Mouse (Mus musculus) MEL (cell line): Measurements from ENCODE around the gene Odf3.
A peak's percentile ranks its signal among the peaks of the same experiment; 100 is the strongest.

Experiments used
- CTCF ChIP-seq, 3 experiments: IDR thresholded peaks in 2 of 3; conservative IDR thresholded peaks in 1 of 3; 2 replicates each; pipeline ENCODE4 v1.5.1; 2011 to 2012; ENCODE audit warnings: low read length in 3 of 3, low read depth in 2 of 3, mild to moderate bottlenecking in 2 of 3, improper control_type of control experiment in 1 of 3, inconsistent platforms in 1 of 3, mixed read lengths in 1 of 3, moderate library complexity in 1 of 3; ENCODE audit not compliant: control insufficient read depth in 1 of 3, insufficient read depth in 1 of 3, poor library complexity in 1 of 3, severe bottlenecking in 1 of 3
- EP300 ChIP-seq, 2 experiments: IDR thresholded peaks; 2 replicates each; pipeline ENCODE4 v1.6.1; 2011; ENCODE audit warnings: improper control_type of control experiment in 2 of 2, low read length in 2 of 2, low read depth in 1 of 2, mild to moderate bottlenecking in 1 of 2
- GATA1 ChIP-seq: IDR thresholded peaks from 2 replicates; pipeline ENCODE4 v1.6.1; 2011; ENCODE audit warnings: low read depth, low read length, improper control_type of control experiment
- KAT2A ChIP-seq: conservative IDR thresholded peaks from 2 replicates; pipeline ENCODE4 v1.6.1; 2012; ENCODE audit warnings: low read depth, low read length, improper control_type of control experiment, inconsistent platforms
- MAZ ChIP-seq: IDR thresholded peaks from 2 replicates; pipeline ENCODE4 v1.6.1; 2012; ENCODE audit warnings: low read depth, mild to moderate bottlenecking, inconsistent platforms, low read length, improper control_type of control experiment
- MEF2A ChIP-seq: IDR thresholded peaks from 2 replicates; pipeline ENCODE4 v1.6.1; 2014; ENCODE audit warnings: low read depth, mild to moderate bottlenecking, inconsistent platforms, low read length, improper control_type of control experiment; ENCODE audit not compliant: poor library complexity, insufficient replicate concordance, severe bottlenecking; ENCODE audit errors: extremely low read depth
- MXI1 ChIP-seq: IDR thresholded peaks from 2 replicates; pipeline ENCODE4 v1.6.1; 2011; ENCODE audit warnings: mild to moderate bottlenecking, low read depth, low read length, improper control_type of control experiment
- POLR2A ChIP-seq, 2 experiments: IDR thresholded peaks; 2 replicates each; pipeline ENCODE4 v1.6.1; 2011 to 2012; ENCODE audit warnings: low read length in 2 of 2, mild to moderate bottlenecking in 2 of 2, control low read depth in 1 of 2, improper control_type of control experiment in 1 of 2, low read depth in 1 of 2, moderate library complexity in 1 of 2; ENCODE audit not compliant: control insufficient read depth in 1 of 2, insufficient read depth in 1 of 2, poor library complexity in 1 of 2
- SIN3A ChIP-seq: IDR thresholded peaks from 2 replicates; pipeline ENCODE4 v1.6.1; 2012; ENCODE audit warnings: low read length, improper control_type of control experiment, inconsistent platforms
- TAL1 ChIP-seq: IDR thresholded peaks from 2 replicates; pipeline ENCODE4 v1.6.1; 2012; ENCODE audit warnings: mild to moderate bottlenecking, inconsistent platforms, low read length, moderate library complexity, mixed read lengths
- USF1 ChIP-seq: IDR thresholded peaks from 2 replicates; pipeline ENCODE4 v1.6.1; 2014; ENCODE audit warnings: low read depth, mild to moderate bottlenecking, inconsistent platforms, low read length, improper control_type of control experiment, moderate library complexity
- ZC3H11A ChIP-seq: IDR thresholded peaks from 2 replicates; pipeline ENCODE4 v1.6.1; 2012; ENCODE audit warnings: low read depth, mild to moderate bottlenecking, inconsistent platforms, low read length, improper control_type of control experiment
- ZKSCAN1 ChIP-seq: IDR thresholded peaks from 2 replicates; pipeline ENCODE4 v1.6.1; 2012; ENCODE audit warnings: low read depth, mild to moderate bottlenecking, inconsistent platforms, low read length, improper control_type of control experiment, moderate library complexity

DNA sequence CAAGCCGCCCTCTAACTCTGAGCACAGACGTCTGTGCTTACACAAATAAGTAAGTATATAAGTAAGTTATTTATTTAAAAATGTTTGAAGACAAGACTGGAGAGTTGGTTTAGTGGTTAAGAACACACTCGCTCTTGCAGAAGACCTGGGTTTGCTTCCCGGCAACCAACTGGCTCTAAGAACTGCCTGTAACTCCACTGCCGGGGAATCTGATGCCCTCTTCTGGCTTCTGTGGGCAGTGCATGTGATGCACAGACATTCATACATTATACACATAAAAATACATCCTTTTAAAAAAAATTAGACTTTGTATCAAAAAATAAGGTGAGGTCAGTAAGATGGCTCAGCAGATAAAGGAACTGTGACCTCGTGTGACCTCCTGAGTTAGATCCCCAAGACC lies 37.1 kb upstream of the Odf3 start:
- TF ChIP-seq POLR2A (IDR thresholded peaks at IDR 0.05; ENCODE audit: control insufficient read depth in 1 of 2, insufficient read depth in 1 of 2, low read depth in 1 of 2, low read length in 2 of 2, poor library complexity in 1 of 2) (no peak), MEF2A (no peak), MAZ (no peak), USF1 (no peak), CTCF (IDR thresholded peaks at IDR 0.05 in 2 of 3, conservative IDR thresholded peaks at IDR 0.05 in 1 of 3; ENCODE audit: control insufficient read depth in 1 of 3, insufficient read depth in 1 of 3, low read depth in 2 of 3, low read length in 3 of 3, poor library complexity in 1 of 3, severe bottlenecking in 1 of 3) (peak; percentile 66 to 70 (median 67)), ZC3H11A (peak; percentile 44), EP300 (IDR thresholded peaks at IDR 0.05; ENCODE audit: low read depth in 1 of 2, low read length in 2 of 2) (no peak), MXI1 (no peak), SIN3A (no peak), KAT2A (no peak), TAL1 (no peak), ZKSCAN1 (no peak), GATA1 (no peak)
